Mouse (Mus musculus): ENCODE data around the gene Slk.
"Not testable (repeated sequence)": the region's sequence is repeated elsewhere in the genome, so short reads cannot be mapped to it uniquely, and the experiment has no call there.

Gene Slk

GRCm38 (mm10) chr19:47571981-47572380, 7.5 kb upstream of the Slk start:
- DNase-seq (ENCODE audit: low spot score) = not testable (repeated sequence)

GRCm38 (mm10) chr19:47573718-47574117, 5.8 kb upstream of the Slk start:
- DNase-seq (ENCODE audit: low spot score) = no peak

- DNase-seq (ENCODE audit: low spot score) = no peak
These were observed 775 bp upstream of the Slk start for GRCm38 (mm10) chr19:47578581-47579224.

GRCm38 (mm10) chr19:47579788-47580631, 532 bp downstream of the Slk start:
- no peak for DNase-seq (ENCODE audit: low spot score)

GRCm38 (mm10) chr19:47585772-47586171, 6.3 kb downstream of the Slk start:
- DNase-seq (ENCODE audit: low spot score) = no peak

GRCm38 (mm10) chr19:47587009-47587408, 7.5 kb downstream of the Slk start:
- no peak for DNase-seq (ENCODE audit: low spot score)

- no peak for DNase-seq (ENCODE audit: low spot score)
These were observed 29.0 kb downstream of the Slk start for GRCm38 (mm10) chr19:47608513-47608912.

- no peak for DNase-seq (ENCODE audit: low spot score)
These were observed 34.0 kb downstream of the Slk start for GRCm38 (mm10) chr19:47613442-47613841.

GRCm38 (mm10) chr19:47621478-47621877, 42.0 kb downstream of the Slk start:
- DNase-seq (ENCODE audit: low spot score) = no peak

- no peak for DNase-seq (ENCODE audit: low spot score)
These were observed 45.6 kb downstream of the Slk start for GRCm38 (mm10) chr19:47624940-47625711.

GRCm38 (mm10) chr19:47627450-47627849, 48.0 kb downstream of the Slk start:
- no peak for DNase-seq (ENCODE audit: low spot score)

- no peak for DNase-seq (ENCODE audit: low spot score)
These were observed 49.6 kb downstream of the Slk start for GRCm38 (mm10) chr19:47629068-47629467.

GRCm38 (mm10) chr19:47630381-47630780, 50.9 kb downstream of the Slk start:
- DNase-seq (ENCODE audit: low spot score) = no peak

- DNase-seq (ENCODE audit: low spot score) = no peak
These were observed 52.3 kb downstream of the Slk start for GRCm38 (mm10) chr19:47631799-47632198.

GRCm38 (mm10) chr19:47635380-47635779, 55.9 kb downstream of the Slk start:
- no peak for DNase-seq (ENCODE audit: low spot score)

GRCm38 (mm10) chr19:47643910-47644309, 64.4 kb downstream of the Slk start:
- no peak for DNase-seq (ENCODE audit: low spot score)

- no peak for DNase-seq (ENCODE audit: low spot score)
These were observed 66.1 kb downstream of the Slk start for GRCm38 (mm10) chr19:47645583-47645982.

- DNase-seq (ENCODE audit: low spot score) = no peak
These were observed 67.1 kb downstream of the Slk start for GRCm38 (mm10) chr19:47646508-47647120.

- DNase-seq (ENCODE audit: low spot score) = no peak
These were observed 69.6 kb downstream of the Slk start for GRCm38 (mm10) chr19:47649071-47649470.

GRCm38 (mm10) chr19:47650366-47651159, 71.1 kb downstream of the Slk start:
- DNase-seq (ENCODE audit: low spot score) = no peak

- no peak for DNase-seq (ENCODE audit: low spot score)
These were observed 71.6 kb downstream of the Slk start for GRCm38 (mm10) chr19:47651160-47651480.

- DNase-seq (ENCODE audit: low spot score) = no peak
These were observed 72.8 kb downstream of the Slk start for GRCm38 (mm10) chr19:47652255-47652654.

Data from urinary bladder, postnatal 10 days (tissue).